Mouse (Mus musculus) intestine, embryonic 15.5 days (tissue): ENCODE measurements around the gene Pmp22. TPM values are rescaled to one million over a fixed set of nuclear protein-coding genes. Genes with fewer than 3 reads are reported as not detected.

Source experiments
- ATAC-seq: fragments of 200-750 bp; cut with Nextera tagmentation; 2 replicates; pipeline ENCODE4 v1.8.0; 2017; ENCODE audit warnings: moderate TSS enrichment, moderate library complexity
- H3K27ac ChIP-seq: fragments of 300-500 bp; sonication (generic); 2 replicates; pipeline ENCODE4 v1.5.1; 2015; ENCODE audit warnings: mild to moderate bottlenecking, inconsistent platforms
- H3K27me3 ChIP-seq: fragments of 300-500 bp; sonication (generic); replicated peaks from 2 replicates; pipeline ENCODE4 v1.6.1; 2015; ENCODE audit warnings: inconsistent platforms
- H3K36me3 ChIP-seq: fragments of 300-500 bp; sonication (generic); 2 replicates; pipeline ENCODE4 v1.6.1; 2015; ENCODE audit warnings: inconsistent platforms
- H3K4me1 ChIP-seq: fragments of 300-500 bp; sonication (generic); replicated peaks from 2 replicates; pipeline ENCODE4 v1.6.1; 2015; ENCODE audit warnings: inconsistent platforms
- H3K4me2 ChIP-seq: fragments of 300-500 bp; sonication (generic); replicated peaks from 2 replicates; pipeline ENCODE4 v1.6.1; 2015; ENCODE audit warnings: mild to moderate bottlenecking, inconsistent platforms
- H3K4me3 ChIP-seq: fragments of 300-500 bp; sonication (generic); replicated peaks from 2 replicates; pipeline ENCODE4 v1.5.1; 2015; ENCODE audit warnings: inconsistent platforms
- H3K9ac ChIP-seq: fragments of 300-500 bp; sonication (generic); 2 replicates; pipeline ENCODE4 v1.6.1; 2015; ENCODE audit warnings: inconsistent platforms
- H3K9me3 ChIP-seq: fragments of 300-500 bp; sonication (generic); 2 replicates; pipeline ENCODE4 v1.6.1; 2016; ENCODE audit warnings: inconsistent platforms
- WGBS: fragments of 180-500 bp; shearing (Covaris S2); methylation state at CpG from one replicate; pipeline ENCODE4 v1.1.7; 2015; 5-methylcytosine and 5-hydroxymethylcytosine counted together
- polyA plus RNA-seq: library from polyadenylated mRNA; unstranded; fragments of >200 nt; fragmentation: Nextera tagmentation; extraction: Ambion mirVana; gene quantifications from 2 replicates; pipeline ENCODE4 v1.2.1, GENCODE M21; 2015

The Pmp22 gene
- polyA plus RNA-seq, 1 experiment from 2014 or later: 115 TPM

DNA sequence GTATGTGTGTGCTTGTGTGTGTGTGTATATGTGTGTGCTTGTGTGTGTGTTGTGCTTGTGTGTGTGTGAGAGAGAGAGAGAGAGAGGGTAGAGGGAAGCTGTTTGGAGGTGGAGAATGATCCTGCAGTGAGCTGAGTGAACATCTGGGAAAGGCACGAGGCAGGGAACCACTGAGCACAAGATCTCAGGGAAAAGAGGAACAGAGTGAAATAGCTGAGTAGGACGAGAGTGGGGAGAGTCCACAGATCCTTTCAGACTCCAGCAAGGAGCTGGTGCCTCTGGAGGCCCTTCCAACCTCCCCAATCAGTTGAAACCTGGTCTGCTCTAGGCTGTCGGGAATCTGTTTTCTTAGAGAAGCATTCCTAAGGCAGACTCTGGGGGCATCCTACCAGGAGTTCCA is 10.0 kb downstream of the Pmp22 start:
- no peak for ATAC-seq
- no peaks in the 10 kb centered on the region for H3K9me3 ChIP-seq
- H3K36me3 ChIP-seq: 0 out of 2 replicates have a peak, but pooled peaks cover 3% of the 10 kb centered on the region
- no peak overlapping the region for H3K4me3 ChIP-seq
- H3K9ac ChIP-seq: no peak overlapping the region
- peaks cover 10% of the 10 kb centered on the region; the same call in 1 of the 2 replicates for H3K4me1 ChIP-seq
- no peak overlapping the region for H3K27ac ChIP-seq
- no peak overlapping the region for H3K4me2 ChIP-seq
- WGBS: 56% methylated on average over 3 of the region's 3 CpGs
- H3K27me3 ChIP-seq: no peaks in the 10 kb centered on the region

GRCm38 (mm10) chr11:63142311-63142710 is 13.5 kb downstream of the Pmp22 start:
- H3K4me1 ChIP-seq: no peaks in the 10 kb centered on the region
- 90% methylated on average over 5 of the region's 5 CpGs for WGBS
- no peak overlapping the region for H3K27ac ChIP-seq
- H3K4me3 ChIP-seq: no peak overlapping the region
- no peak overlapping the region for H3K4me2 ChIP-seq
- no peaks in the 10 kb centered on the region for H3K9me3 ChIP-seq
- H3K27me3 ChIP-seq: no peaks in the 10 kb centered on the region
- ATAC-seq: no peak
- H3K36me3 ChIP-seq: peaks cover 9% of the 10 kb centered on the region; the same call in 1 of the 2 replicates
- H3K9ac ChIP-seq: no peak overlapping the region

- Histone ChIP-seq H3K9me3 (no peaks in the 10 kb centered on the region), H3K9ac (no peak overlapping the region), H3K27me3 (no peaks in the 10 kb centered on the region), H3K27ac (no peak overlapping the region), H3K4me1 (no peaks in the 10 kb centered on the region), H3K36me3 (peaks cover 9% of the 10 kb centered on the region; the same call in 1 of the 2 replicates), H3K4me2 (no peak overlapping the region), H3K4me3 (no peak overlapping the region)
- WGBS: 73% methylated on average over 4 of the region's 4 CpGs
- ATAC-seq: no peak
Measured at GRCm38 (mm10) chr11:63142816-63143215, 14.0 kb downstream of the Pmp22 start.

DNA sequence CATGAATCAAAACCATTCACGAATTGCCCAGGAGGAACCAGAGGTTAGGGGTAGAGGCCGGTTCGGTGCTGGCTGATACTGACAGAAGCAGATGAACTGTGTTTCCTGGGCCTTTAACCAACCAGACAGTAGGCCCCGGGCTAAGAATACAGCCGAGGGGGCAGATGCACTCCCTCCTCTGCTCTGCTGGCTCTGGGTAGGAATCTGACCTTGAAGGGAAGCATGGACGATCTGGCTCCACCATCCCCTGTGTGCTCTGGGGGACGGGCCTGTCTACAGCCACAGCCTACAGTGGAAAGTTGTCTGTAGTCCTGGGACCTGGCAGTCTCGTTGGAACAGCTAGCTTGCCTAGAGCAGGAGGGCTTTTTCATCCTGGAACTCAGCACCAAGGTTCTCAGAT is 14.7 kb downstream of the Pmp22 start:
- no peak for ATAC-seq
- no peak overlapping the region for H3K4me2 ChIP-seq
- peaks cover 9% of the 10 kb centered on the region; the same call in 1 of the 2 replicates for H3K36me3 ChIP-seq
- H3K4me1 ChIP-seq: no peaks in the 10 kb centered on the region
- H3K27ac ChIP-seq: no peak overlapping the region
- H3K27me3 ChIP-seq: no peaks in the 10 kb centered on the region
- H3K9ac ChIP-seq: no peak overlapping the region
- WGBS: 73% methylated on average over 8 of the region's 8 CpGs
- H3K4me3 ChIP-seq: no peak overlapping the region
- H3K9me3 ChIP-seq: no peaks in the 10 kb centered on the region

GRCm38 (mm10) chr11:63146601-63147000 is 17.8 kb downstream of the Pmp22 start:
- Histone ChIP-seq H3K4me2 (no peak overlapping the region), H3K9ac (no peak overlapping the region), H3K4me1 (no peaks in the 10 kb centered on the region), H3K27me3 (no peaks in the 10 kb centered on the region), H3K36me3 (peaks cover 9% of the 10 kb centered on the region; the same call in 1 of the 2 replicates), H3K27ac (no peak overlapping the region), H3K4me3 (no peak overlapping the region), H3K9me3 (no peaks in the 10 kb centered on the region)
- no peak for ATAC-seq
- 79% methylated on average over 7 of the region's 7 CpGs for WGBS

DNA sequence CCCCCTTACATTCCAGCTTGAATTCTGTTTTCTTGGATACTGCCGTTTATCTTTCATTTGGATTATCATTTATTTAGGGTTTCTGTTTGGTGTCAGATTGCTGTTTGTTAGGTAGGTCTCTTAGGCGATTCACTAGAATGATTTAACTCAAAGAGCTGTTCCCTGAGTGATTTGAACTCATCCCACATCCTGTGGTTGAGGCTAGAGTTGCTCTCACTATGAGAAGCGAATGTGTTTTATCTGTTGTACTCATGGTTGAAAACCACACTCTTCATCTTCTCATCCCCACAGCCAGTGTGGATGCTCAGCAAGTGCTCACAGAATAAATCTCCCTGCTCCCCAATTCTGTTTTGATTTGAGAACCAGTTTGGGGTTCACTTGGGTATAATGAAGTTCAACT is 19.5 kb downstream of the Pmp22 start:
- 79% methylated on average over 3 of the region's 3 CpGs for WGBS

GRCm38 (mm10) chr11:63151857-63152256 is 23.1 kb downstream of the Pmp22 start:
- no peaks in the 10 kb centered on the region for H3K36me3 ChIP-seq

More for the DNA sequence above, 19.5 kb downstream of the Pmp22 start:
- Histone ChIP-seq H3K27ac (no peak overlapping the region), H3K4me2 (no peak overlapping the region), H3K36me3 (peaks cover 5% of the 10 kb centered on the region; the same call in 1 of the 2 replicates), H3K4me3 (no peak overlapping the region), H3K4me1 (no peaks in the 10 kb centered on the region), H3K27me3 (no peaks in the 10 kb centered on the region), H3K9me3 (no peaks in the 10 kb centered on the region), H3K9ac (no peak overlapping the region)
- no peak for ATAC-seq

GRCm38 (mm10) chr11:63157117-63157516 is 28.3 kb downstream of the Pmp22 start:
- Histone ChIP-seq H3K27me3 (no peaks in the 10 kb centered on the region), H3K4me2 (no peak overlapping the region), H3K9me3 (no peaks in the 10 kb centered on the region), H3K27ac (no peak overlapping the region), H3K4me1 (no peaks in the 10 kb centered on the region), H3K36me3 (peaks cover 5% of the 10 kb centered on the region; the same call in 1 of the 2 replicates), H3K4me3 (no peak overlapping the region), H3K9ac (no peak overlapping the region)
- 85% methylated on average over 4 of the region's 4 CpGs for WGBS
- ATAC-seq: no peak

More at GRCm38 (mm10) chr11:63151857-63152256, 23.1 kb downstream of the Pmp22 start:
- no peak overlapping the region for H3K9ac ChIP-seq
- H3K4me1 ChIP-seq: no peaks in the 10 kb centered on the region
- no peak overlapping the region for H3K27ac ChIP-seq
- H3K4me2 ChIP-seq: no peak overlapping the region
- no peaks in the 10 kb centered on the region for H3K9me3 ChIP-seq
- ATAC-seq: no peak
- H3K4me3 ChIP-seq: no peak overlapping the region
- H3K27me3 ChIP-seq: no peaks in the 10 kb centered on the region
- 79% methylated on average over 5 of the region's 5 CpGs for WGBS

DNA sequence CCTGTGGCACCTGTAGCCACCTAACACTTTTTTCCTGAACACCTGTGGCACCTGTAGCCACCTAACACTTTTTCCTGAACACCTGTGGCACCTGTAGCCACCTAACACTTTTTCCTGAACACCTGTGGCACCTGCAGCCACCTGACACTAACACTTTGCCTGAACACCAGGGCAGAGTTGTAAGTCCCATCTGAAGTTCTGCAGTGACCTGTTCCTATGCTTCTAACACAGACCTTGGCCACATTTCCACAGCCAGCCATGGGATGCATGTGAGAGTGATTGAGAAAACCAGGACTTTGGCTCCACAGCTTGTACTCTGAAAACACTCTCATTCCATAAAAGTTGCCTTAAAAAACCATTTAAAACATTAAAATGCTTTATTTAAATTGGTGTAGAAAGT is 32.1 kb downstream of the Pmp22 start:
- Histone ChIP-seq H3K4me2 (no peak overlapping the region), H3K27me3 (no peaks in the 10 kb centered on the region), H3K4me3 (no peak overlapping the region), H3K27ac (no peak overlapping the region), H3K4me1 (no peaks in the 10 kb centered on the region), H3K36me3 (peaks cover 5% of the 10 kb centered on the region; the same call in 1 of the 2 replicates), H3K9me3 (no peaks in the 10 kb centered on the region), H3K9ac (no peak overlapping the region)
- no peak for ATAC-seq

DNA sequence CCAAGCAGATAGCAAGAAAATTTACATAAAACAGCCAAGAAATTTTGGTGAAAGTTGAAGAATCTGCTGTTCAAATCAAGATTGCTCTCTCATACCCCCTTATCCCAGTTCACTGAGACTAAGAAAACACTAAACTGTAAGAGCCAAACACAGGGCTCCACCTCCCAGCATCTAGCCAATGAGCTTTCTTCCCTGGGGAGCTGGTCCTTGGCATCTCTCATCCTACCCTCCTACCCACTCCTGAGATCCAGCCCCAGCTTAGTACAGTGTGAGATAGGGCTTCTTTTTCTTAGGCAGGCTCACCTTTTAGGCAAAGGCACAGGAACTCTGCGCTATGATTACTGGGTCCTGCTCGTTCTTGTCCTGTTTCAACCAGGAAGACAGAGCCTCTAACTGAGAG is 34.0 kb downstream of the Pmp22 start:
- no peak overlapping the region for H3K4me3 ChIP-seq
- H3K4me1 ChIP-seq: no peaks in the 10 kb centered on the region
- peaks cover 5% of the 10 kb centered on the region; the same call in 1 of the 2 replicates for H3K36me3 ChIP-seq
- no peak overlapping the region for H3K9ac ChIP-seq
- no peaks in the 10 kb centered on the region for H3K9me3 ChIP-seq
- WGBS: 74% methylated on average over 2 of the region's 2 CpGs
- no peak for ATAC-seq
- H3K27ac ChIP-seq: no peak overlapping the region
- H3K4me2 ChIP-seq: no peak overlapping the region
- H3K27me3 ChIP-seq: no peaks in the 10 kb centered on the region

- Histone ChIP-seq H3K36me3 (no peaks in the 10 kb centered on the region), H3K9ac (no peak overlapping the region), H3K27ac (no peak overlapping the region), H3K4me3 (no peak overlapping the region), H3K4me1 (no peaks in the 10 kb centered on the region), H3K27me3 (no peaks in the 10 kb centered on the region), H3K4me2 (no peak overlapping the region), H3K9me3 (no peaks in the 10 kb centered on the region)
- ATAC-seq: no peak
- 85% methylated on average over 8 of the region's 8 CpGs for WGBS
Measured at GRCm38 (mm10) chr11:63163550-63163949, 34.8 kb downstream of the Pmp22 start.

DNA sequence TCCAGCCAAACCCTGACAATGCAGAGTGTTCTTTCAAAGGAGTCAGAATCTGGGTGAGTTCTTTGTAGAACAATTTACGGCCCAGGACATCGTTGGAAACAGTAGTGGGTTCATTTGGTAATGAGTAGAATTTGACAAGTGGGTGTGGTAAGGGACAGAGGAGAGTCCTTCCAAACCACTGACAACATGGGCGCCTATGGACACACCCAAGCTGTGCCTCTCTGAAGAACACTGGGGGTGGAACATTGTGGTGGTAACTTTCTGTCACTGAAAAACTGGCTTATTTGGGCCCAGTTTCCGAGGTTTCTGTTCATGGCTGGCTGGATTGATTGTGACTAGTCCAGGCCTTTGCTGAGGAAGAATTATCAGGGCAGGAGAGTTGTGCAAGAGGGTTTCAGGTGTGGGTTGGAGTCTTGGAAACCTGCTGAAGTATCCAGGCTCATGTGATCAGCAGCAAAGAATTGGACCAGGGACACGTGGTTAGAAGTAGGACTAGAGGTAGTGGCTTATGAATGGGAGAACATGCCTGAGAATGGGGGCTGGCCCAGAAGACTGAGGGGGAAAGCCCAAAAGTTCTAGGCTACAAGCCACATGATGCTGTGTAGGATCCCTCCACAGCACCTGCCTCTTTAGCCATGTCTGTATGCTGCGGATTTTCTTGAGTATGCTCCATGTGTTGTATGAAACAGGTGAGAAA is 35.4 kb downstream of the Pmp22 start:
- H3K4me2 ChIP-seq: no peak overlapping the region
- no peaks in the 10 kb centered on the region for H3K27me3 ChIP-seq
- no peak overlapping the region for H3K9ac ChIP-seq
- H3K36me3 ChIP-seq: no peaks in the 10 kb centered on the region
- no peak for ATAC-seq
- no peaks in the 10 kb centered on the region for H3K9me3 ChIP-seq
- no peak overlapping the region for H3K4me3 ChIP-seq
- WGBS: 86% methylated on average over 6 of the region's 6 CpGs
- H3K4me1 ChIP-seq: 0 out of 2 replicates have a peak, but pooled peaks cover under 1% of the 10 kb centered on the region
- H3K27ac ChIP-seq: no peak overlapping the region
